Mouse (Mus musculus) stomach, postnatal 0 days (tissue): ENCODE measurements around the gene Cdc34.

Experiments
- CTCF ChIP-seq: IDR thresholded peaks from 2 replicates; pipeline ENCODE4 v1.5.1; 2016; ENCODE audit warnings: antibody characterized with exemption, low read depth, mild to moderate bottlenecking, moderate library complexity
- EP300 ChIP-seq: optimal IDR thresholded peaks from 2 replicates; pipeline ENCODE3; 2016; ENCODE audit warnings: antibody characterized with exemption

DNA sequence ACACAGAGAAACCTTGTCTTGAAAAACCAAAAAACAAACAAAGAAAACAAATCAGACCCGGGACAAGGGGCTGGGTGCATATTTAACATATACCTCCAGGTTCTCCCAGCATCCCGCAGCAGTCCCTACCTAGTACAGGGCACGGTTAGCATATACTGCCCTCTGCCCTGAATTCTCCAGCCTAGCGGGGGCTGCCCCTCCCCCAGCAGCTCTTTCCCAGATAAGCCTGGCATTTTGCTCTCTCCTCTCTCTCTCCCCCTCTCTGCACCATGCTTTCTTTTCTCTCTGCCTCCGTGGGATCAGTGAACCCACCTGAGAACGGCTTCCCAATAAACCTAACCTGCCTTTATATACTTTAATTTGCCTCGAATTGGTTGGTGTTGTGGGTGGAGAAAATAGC, 18.7 kb downstream of the Cdc34 start:
- TF ChIP-seq CTCF (no peak), EP300 (no peak)
